Mouse (Mus musculus) left cerebral cortex, postnatal 36 days (tissue): ENCODE data around the gene Stap2. TPM values are rescaled to one million over a fixed set of nuclear protein-coding genes. Genes with fewer than 3 reads are reported as not detected.
A peak's percentile ranks its signal among the peaks of the same experiment; 100 is the strongest.

Experiments used
- DNase-seq, 2 experiments: peaks; one replicate each; pipeline ENCODE4 v3.0.0; 2021 to 2022; ENCODE audit warnings: low spot score in 2 of 2, mixed read lengths in 1 of 2
- intact Hi-C: fragments of 180-260 bp; cut with DNase I; formaldehyde crosslinking; loops from one replicate; pipeline ENCODE4 v1.15.1; 2025
- total RNA-seq, 2 experiments: library from RNA; stranded (reverse); gene quantifications; 2 replicates each; pipeline ENCODE4 v1.2.3; 2021

Stap2 gene
- total RNA-seq, 2 experiments from 2014 or later, result 2.3 to 3.1 TPM

DNA sequence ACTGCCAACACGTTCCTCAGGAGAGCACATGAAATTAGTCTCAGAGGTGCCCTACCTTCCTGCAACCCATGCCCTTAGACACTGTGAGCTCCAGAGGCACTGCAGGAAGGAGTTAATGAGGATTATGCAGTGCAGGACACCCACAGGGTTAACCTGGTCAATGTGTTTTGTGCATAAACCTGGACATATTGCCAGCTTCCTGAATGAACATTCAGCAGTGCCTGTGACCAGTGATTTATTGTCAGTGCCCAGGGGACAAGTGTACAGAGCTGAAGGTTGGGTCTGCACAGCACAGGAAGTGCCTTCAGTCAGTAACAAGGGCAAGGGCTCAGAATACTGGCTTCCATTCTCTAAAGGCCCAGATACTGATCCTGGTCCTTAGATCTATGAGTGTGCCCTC lies 21.5 kb upstream of the Stap2 start:
- intact Hi-C loops, result no loop called here
- DNase-seq, result no peak

- intact Hi-C loops, result no loop called here
- DNase-seq, result no peak
Measured at GRCm38 (mm10) chr17:56026303-56026702, 20.9 kb upstream of the Stap2 start.

DNA sequence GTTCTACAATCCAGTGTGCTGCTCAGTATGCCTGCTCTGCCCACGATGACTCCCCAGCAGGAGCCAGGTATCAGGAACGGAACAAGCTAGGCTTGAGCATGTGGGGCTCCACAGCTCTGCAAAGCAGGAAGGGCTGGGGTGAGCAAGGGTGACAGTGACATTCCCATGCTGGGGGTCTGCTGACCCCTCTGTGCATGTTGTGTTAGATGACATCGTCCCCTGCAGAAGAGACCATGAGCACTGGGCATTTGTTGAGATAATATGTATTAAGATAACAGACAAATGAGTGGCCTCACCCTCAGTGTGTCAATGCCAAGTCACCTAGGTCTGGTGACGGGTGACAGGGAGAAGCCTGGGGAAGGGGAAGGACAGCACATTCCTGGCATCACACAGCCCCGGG lies 19.5 kb upstream of the Stap2 start:
- no peak for DNase-seq
- intact Hi-C loops, result no loop called here

- no peak for DNase-seq
Measured at GRCm38 (mm10) chr17:56024476-56024875, 19.1 kb upstream of the Stap2 start.

GRCm38 (mm10) chr17:56023386-56023785 lies 18.0 kb upstream of the Stap2 start:
- intact Hi-C loops, result no loop called here
- no peak for DNase-seq

More at GRCm38 (mm10) chr17:56024476-56024875, 19.1 kb upstream of the Stap2 start:
- intact Hi-C loops, result no loop called here

GRCm38 (mm10) chr17:56022989-56023290 lies 17.6 kb upstream of the Stap2 start:
- intact Hi-C loops, result no loop called here
- no peak for DNase-seq

DNA sequence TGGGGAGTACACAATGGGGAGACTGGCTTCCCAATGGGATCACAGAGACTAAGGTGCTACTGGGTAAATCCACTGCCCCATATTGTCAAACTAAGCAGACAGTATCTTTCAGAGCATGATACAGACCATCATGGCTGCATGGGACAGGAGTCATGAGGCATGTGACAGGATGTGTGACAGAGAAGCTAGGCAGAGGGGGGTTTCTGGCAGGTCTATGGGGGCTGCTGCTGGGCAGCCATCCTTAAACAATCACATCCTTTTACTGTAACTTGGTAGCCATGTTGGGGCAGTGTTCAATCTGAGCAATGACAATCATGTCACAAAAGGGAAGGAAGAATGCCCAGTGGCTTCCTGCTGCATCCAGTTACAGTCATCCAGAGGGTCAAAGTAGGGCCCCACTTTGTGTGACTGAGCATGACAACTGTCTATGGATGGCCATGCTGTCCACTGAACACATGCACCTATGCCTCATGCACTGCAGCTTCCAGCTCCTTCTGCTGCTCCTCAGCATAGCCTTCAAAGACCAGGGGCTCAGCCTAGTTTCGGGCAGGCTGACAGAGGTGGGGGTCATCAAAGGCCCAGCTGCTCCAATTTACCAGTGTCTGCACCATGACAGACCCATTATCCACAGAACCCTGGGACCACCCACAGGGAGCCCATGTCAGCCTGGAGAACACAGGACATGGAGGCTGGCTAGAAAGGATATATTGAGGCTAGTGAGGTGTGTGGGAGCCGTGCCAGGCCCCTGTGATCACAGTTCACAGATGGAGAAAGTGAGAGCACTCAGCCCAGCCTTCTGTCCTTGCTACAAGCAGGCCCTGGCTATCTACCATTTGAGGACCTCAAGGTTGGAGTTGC lies 17.0 kb upstream of the Stap2 start:
- intact Hi-C loops, result no loop called here
- DNase-seq, result no peak

DNA sequence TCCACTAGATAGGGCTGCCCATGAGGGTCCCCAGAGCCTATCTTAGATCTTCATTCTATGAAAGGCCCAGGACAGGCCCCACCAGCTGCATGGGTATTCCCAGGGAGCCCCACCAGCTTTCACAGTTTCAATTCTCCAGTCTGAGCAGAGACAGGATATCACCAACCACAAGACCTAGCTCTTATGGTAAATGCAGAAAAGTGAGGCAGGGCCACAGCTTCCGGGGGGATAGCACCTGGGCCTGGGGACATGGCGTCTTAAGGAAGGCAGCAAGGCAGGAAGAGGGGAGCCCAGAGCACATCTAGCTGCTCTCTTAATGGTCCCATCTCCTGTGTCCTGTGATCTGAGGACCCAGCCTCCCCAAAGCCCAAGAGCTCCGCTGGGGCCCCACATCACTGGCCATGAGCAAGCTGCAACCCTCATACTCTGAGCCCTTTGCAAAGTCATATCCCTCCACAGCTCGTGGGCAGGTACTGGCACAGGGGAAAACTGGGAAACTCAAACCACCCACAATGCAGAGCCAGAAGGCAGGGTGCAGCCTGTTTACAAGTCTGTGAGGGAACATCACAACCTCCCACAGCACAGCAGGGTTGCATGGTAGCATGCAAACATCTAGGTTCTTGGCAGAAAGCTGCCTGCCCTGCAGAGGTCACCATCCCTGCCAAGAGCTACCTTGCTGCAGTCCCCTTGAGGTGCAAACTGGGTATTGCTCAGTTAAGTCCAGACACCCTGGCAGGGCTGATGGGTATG lies 16.0 kb upstream of the Stap2 start:
- intact Hi-C loops, result no loop called here
- peak; percentile 76 to 78 for DNase-seq

DNA sequence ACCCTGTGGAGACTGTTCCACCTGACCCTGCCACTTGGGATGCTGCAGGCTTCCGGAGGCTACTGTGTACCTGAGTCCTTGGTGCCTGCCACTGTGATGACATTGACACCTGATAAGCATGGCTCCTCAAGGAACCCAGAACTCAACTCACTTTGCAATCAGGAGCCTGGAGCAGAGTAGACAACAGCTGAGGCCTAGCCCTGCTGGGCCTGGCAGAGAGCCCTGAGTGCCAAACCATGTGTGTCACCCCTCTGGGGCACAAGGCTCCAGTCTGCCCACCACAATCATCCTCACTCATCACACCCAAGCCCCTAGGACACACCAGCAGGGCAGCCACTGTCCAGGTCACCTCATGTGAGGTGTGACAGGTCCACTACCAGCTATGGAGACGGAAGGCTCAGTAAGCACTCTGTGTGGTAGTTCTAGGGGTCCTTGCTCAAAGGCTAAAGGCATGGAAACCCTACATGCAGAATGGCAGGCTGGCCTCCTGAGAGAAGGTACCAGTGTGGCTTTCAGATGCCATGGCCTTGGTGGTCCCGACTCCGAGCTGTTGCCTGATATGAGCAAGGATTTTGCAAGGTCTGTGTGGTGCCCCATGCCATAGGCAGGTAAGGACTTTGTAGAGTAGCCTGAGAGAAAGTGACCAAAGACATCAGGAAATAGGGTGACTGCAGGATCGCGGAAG lies 15.2 kb upstream of the Stap2 start:
- no peak for DNase-seq
- intact Hi-C loops, result no loop called here

DNA sequence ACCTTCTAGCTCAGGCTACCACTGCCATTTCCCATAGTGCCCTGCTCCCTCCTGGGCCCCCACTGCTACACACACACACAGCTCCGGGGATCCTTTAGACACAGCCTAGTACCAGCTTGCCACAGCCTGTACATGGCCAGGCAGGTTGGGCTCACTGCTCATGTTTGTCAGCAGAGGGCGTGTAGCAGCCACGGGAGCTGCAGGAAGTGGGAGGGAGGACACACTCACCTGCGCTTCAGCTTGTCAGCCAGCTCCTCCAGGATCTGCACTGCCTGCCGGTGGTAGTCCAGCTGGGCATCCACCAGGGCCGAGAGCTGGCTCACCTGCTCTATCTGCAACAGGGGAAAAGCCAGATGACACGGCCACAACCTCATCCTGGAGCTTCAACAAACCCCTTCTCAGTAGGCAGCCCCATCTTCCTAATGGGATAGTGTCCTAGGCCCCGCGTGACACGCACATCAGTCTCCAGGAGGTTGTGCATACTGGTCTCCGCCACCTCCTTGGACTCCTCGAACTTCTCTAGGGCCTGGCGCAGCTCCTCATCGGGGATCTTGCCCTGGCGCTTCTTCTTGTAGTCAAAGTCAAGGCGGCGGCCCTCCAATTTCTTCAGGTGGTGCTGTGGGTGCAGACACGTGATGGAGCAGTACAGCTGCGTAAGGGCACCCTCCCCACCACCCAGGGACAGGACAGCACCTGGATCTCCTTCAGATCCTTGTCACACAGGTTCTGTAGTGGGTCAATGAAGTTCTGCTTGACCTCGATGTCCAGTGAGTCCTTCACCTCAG lies 13.2 kb upstream of the Stap2 start:
- DNase-seq, result peak; percentile 64 to 68
- intact Hi-C loops, result no loop called here

GRCm38 (mm10) chr17:56017848-56018247 lies 12.5 kb upstream of the Stap2 start:
- no peak for DNase-seq
- intact Hi-C loops, result no loop called here

GRCm38 (mm10) chr17:56016793-56017785 lies 11.7 kb upstream of the Stap2 start:
- intact Hi-C loops, result no loop called here
- no peak for DNase-seq

GRCm38 (mm10) chr17:56016382-56016781 lies 11.0 kb upstream of the Stap2 start:
- DNase-seq, result no peak
- intact Hi-C loops, result no loop called here

DNA sequence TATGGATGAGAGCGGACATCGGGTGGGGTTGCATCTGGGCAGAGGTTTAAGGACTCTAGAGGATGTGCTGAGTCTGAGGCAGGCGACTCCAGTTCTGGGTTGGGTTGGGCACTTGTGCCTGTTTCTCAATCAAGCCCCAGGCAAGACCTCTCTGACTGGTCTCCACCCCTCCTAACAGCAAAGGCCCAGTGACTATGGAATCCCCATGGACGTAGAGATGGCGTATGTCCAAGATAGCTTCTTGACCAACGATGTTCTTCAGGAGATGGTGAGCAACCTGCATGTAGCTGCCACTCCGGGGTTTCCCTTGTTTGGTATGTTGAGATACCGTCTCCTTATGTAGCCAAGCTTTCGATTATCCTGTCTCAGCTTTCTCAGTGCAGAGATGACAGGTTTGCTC lies 9.9 kb upstream of the Stap2 start:
- intact Hi-C loops, result no loop called here
- DNase-seq, result no peak

DNA sequence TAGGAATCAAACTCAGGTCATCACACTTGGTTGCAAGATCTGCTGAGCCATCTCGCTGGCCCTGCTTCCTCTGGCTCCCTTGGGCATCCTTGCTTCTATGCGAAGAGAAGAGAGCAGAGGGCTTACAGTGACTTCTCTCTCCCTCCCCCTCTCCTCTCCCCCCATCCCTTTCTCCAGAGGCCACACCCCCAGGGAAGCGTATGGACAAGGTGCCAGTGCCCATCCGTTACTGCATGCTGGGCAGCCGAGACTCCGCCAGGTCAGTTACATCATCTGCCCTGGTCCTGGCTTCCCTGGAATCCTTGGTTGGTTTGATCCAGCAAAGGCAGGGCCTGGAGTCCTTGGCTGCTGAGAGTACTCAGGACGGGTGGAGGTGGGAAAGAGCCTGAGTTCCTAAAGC lies 6.1 kb upstream of the Stap2 start:
- DNase-seq, result no peak
- intact Hi-C loops, result loop anchor here (5.0 kb wide), 1 partner anchor 34 kb away; no protein-coding TSS in a partner anchor

- DNase-seq, result peak; percentile 64 to 75
- intact Hi-C loops, result loop anchor here (5.0 kb wide), 1 partner anchor 33 kb away; no protein-coding TSS in a partner anchor
Measured at GRCm38 (mm10) chr17:56010681-56011080, 5.3 kb upstream of the Stap2 start.

DNA sequence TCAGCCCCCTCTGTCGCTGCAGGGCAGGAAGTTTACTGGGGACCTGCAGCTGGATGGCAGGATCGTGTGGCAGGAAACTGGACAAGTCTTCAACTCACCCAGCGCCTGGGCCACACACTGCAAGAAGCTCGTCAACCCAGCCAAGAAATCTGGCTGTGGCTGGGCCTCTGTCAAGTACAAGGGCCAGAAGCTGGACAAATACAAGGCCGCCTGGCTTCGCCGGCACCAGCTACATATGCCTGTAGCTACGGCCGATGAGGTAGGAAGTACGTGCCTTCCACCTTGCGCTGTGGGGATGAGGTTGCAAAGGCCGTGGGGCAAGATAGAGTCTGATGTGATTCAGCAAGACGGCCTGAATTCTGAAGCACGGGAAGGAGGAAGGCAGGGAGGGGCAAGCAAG lies 4.9 kb upstream of the Stap2 start:
- intact Hi-C loops, result loop anchor here (5.0 kb wide), 1 partner anchor 33 kb away; no protein-coding TSS in a partner anchor
- DNase-seq, result no peak

DNA sequence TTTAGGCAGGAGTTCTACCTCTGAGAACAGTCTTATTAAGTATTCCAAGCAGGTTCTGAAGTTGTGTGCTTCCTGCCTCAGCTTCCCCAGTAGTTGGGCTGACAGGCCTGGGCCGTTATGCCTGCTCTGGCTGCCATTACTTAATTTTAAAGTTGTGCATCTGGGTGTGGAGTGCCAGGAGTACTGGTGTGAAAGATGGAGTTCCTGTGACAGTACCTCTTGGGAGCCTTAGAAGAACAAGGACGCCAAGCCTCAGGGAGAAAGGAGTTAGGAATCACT lies 4.5 kb upstream of the Stap2 start:
- intact Hi-C loops, result loop anchor here (2.0 to 5.0 kb wide), 2 partner anchors 33 to 51 kb away; partner anchors contain the start of gene Yju2
- DNase-seq, result no peak
